Mouse (Mus musculus) brain, embryonic 14.5 days (tissue): ENCODE measurements around the gene Ifitm3.

ENCODE experiments used
- CTCF ChIP-seq: fragments of 200-500 bp; IDR thresholded peaks from 2 replicates; pipeline ENCODE4 v1.5.1; 2012; ENCODE audit warnings: inconsistent platforms, mild to moderate bottlenecking, moderate library complexity, borderline replicate concordance; ENCODE audit not compliant: insufficient read depth, insufficient read length; ENCODE audit errors: extremely low read depth
- POLR2A ChIP-seq: fragments of 200-500 bp; IDR thresholded peaks from 2 replicates; pipeline ENCODE4 v1.6.1; 2012; ENCODE audit warnings: mild to moderate bottlenecking, inconsistent platforms, borderline replicate concordance; ENCODE audit not compliant: poor library complexity, insufficient read depth, insufficient read length, severe bottlenecking; ENCODE audit errors: extremely low read depth

GRCm38 (mm10) chr7:140961416-140961815 lies 49.2 kb downstream of the Ifitm3 start:
- TF ChIP-seq CTCF (no peak), POLR2A (no peak)
